Mouse (Mus musculus) liver, embryonic 16.5 days (tissue): ENCODE measurements around the gene Sorbs1. TPM values are rescaled to one million over a fixed set of nuclear protein-coding genes. Genes with fewer than 3 reads are reported as not detected.

Source experiments
- ATAC-seq: fragments of 200-750 bp; cut with Nextera tagmentation; 2 replicates; pipeline ENCODE4 v1.8.0; 2017; ENCODE audit warnings: low read depth, mild to moderate bottlenecking, moderate number of reproducible peaks, moderate library complexity
- H3K27ac ChIP-seq: fragments of 300-500 bp; sonication (generic); 2 replicates; pipeline ENCODE4 v1.5.1; 2014; ENCODE audit warnings: mild to moderate bottlenecking, low read length
- H3K27me3 ChIP-seq: fragments of 300-500 bp; sonication (generic); 2 replicates; pipeline ENCODE4 v1.6.1; 2014; ENCODE audit warnings: low read depth, low read length, mixed read lengths; ENCODE audit not compliant: control insufficient read depth, insufficient read depth
- H3K36me3 ChIP-seq: fragments of 300-500 bp; sonication (generic); 2 replicates; pipeline ENCODE4 v1.6.1; 2014; ENCODE audit warnings: mild to moderate bottlenecking; ENCODE audit not compliant: control insufficient read depth, insufficient read depth
- H3K4me1 ChIP-seq: fragments of 300-500 bp; sonication (generic); 2 replicates; pipeline ENCODE4 v1.6.1; 2014; ENCODE audit warnings: low read depth, low read length, mixed read lengths; ENCODE audit not compliant: control insufficient read depth
- H3K4me2 ChIP-seq: fragments of 300-500 bp; sonication (generic); 2 replicates; pipeline ENCODE4 v1.6.1; 2014; ENCODE audit warnings: low read depth, low read length, mixed read lengths
- H3K4me3 ChIP-seq: fragments of 300-500 bp; sonication (generic); 2 replicates; pipeline ENCODE4 v1.5.1; 2014; ENCODE audit warnings: low read depth, mild to moderate bottlenecking, low read length
- H3K9ac ChIP-seq: fragments of 300-500 bp; sonication (generic); 2 replicates; pipeline ENCODE4 v1.6.1; 2014; ENCODE audit warnings: low read depth, low read length
- H3K9me3 ChIP-seq: fragments of 300-500 bp; sonication (generic); replicated peaks from 2 replicates; pipeline ENCODE4 v1.6.1; 2016; ENCODE audit warnings: low read length; ENCODE audit not compliant: control insufficient read depth
- WGBS: fragments of 180-500 bp; shearing (Covaris S2); extraction: QIAGEN DNeasy Blood & Tissue Kit; methylation state at CpG from one replicate; pipeline ENCODE4 v1.1.7; 2014; ENCODE audit not compliant: insufficient replicate concordance; 5-methylcytosine and 5-hydroxymethylcytosine counted together
- polyA plus RNA-seq: library from polyadenylated mRNA; unstranded; fragments of >200 nt; fragmentation: Nextera tagmentation; extraction: Ambion mirVana; gene quantifications from 2 replicates; pipeline ENCODE4 v1.2.1, GENCODE M21; 2015

Gene Sorbs1
- polyA plus RNA-seq, 1 experiment from 2014 or later, result 39.6 TPM

DNA sequence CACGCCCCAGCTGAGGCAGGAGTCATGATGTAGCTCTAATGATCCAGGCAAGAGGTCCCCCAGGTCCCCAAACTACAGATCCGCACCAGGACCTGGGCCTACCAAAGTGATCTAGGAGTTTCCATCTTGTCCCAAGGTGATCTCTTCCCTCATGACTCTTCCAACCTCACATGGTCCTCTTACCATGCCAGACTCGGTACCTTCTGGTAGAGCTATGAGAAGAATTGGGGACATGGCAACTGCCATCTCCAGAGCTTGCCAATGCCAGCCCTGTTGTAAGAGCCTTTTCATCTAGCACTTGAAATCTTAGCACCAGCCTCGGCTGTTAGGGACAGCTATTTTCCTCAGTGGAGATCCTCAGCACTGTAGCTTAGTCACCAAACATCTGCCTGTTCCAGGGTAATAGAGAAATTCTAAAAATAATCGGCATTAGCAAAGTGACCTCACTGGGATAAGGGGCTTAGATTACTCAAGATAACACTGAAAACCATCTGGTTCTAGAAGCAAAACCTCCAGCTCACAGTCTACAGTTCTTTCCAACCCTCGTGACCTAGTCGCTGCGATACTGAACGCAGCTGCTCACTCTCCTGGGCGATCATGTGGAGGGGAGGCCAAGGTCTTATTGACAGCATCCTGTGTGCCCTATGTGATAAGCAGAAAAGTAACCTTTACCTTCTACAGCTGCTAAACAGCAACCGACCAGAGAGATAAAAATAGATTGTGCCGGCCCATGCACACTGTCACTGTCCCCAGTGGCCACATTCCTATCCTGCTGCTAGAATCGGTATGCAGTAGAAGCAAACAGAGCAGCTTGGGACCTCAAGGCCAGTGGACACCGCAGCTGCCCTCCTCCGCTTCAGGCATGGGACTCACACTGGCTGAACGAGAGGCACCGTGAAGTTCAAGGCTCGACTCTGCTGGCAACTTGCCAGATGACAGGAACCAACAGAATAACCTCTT, 143.4 kb downstream of the Sorbs1 start:
- no peak overlapping the region for H3K4me2 ChIP-seq
- H3K27me3 ChIP-seq, result no peaks in the 10 kb centered on the region
- 41% methylated on average over 18 of the region's 18 CpGs for WGBS
- H3K36me3 ChIP-seq, result no peaks in the 10 kb centered on the region; the same call in 1 of the 2 replicates
- no peak overlapping the region for H3K9ac ChIP-seq
- peak overlapping the region; percentile 77 for H3K27ac ChIP-seq
- H3K4me3 ChIP-seq, result no peak overlapping the region
- peaks cover 5% of the 10 kb centered on the region for H3K4me1 ChIP-seq
- no peaks in the 10 kb centered on the region for H3K9me3 ChIP-seq
- peak; percentile 90 for ATAC-seq

DNA sequence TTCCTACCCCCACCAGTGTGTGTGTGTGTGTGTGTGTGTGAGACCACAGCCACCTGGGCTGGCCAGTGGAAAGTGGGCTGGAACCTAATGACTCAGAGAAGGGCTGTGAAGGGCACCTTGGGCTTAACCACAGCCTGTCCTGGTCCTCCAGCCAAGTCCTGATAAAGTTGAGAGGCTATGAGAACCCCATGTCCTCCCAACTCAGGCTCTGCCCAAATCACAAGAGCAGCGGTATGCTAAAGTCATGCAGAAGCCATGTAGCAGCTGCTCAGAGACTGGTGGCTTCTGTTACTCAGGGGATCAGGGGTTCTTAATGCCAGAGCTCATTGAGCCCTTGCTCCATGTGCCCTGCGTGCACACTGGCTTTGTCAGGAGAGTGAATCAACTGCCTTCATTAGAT, 145.1 kb downstream of the Sorbs1 start:
- Histone ChIP-seq H3K4me3 (no peak overlapping the region), H3K36me3 (peaks cover 9% of the 10 kb centered on the region), H3K4me1 (peaks cover 5% of the 10 kb centered on the region), H3K4me2 (no peak overlapping the region), H3K27me3 (no peaks in the 10 kb centered on the region), H3K9me3 (no peaks in the 10 kb centered on the region), H3K27ac (no peak overlapping the region), H3K9ac (no peak overlapping the region)
- ATAC-seq, result no peak
- 88% methylated on average over 2 of the region's 2 CpGs for WGBS

DNA sequence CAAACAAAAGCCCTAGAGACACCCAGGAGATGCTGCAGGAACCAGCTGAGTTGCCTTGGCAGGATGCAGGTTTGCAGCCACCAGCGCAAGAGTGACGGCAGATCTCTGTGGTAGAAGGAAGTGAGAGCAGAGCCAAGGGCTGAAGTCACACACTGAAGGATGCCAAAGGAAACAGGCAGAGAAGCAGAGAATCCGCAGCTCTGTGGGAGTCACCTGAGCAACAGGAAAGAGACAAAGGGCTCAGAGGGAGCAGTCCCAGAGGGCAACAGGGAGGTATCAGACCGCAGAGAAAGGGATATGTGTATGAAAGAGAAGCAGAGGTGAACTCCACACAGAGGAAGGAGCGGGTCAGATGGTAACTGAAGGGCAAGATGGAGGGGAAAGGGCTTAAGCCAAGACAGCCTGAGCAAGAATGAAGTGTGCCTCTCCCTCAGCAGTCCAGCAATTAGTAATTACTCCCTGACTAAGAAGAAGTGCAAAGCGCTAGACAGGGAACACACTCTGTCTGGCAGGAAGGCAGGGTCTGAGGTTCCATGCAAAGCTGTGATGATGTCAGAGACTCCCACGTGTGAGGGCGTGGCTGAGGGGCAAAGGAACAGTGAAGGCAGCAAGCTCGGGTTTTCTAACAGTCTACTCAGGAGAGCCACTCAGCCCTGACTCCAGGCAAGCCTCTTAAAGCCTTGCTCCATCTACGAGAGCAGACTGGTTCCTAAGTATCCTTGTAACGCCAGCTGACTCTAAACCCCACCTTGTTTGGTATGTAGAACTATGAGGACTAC, 147.2 kb downstream of the Sorbs1 start:
- Histone ChIP-seq H3K4me2 (no peak overlapping the region), H3K9ac (no peak overlapping the region), H3K4me1 (peaks cover 5% of the 10 kb centered on the region), H3K9me3 (no peaks in the 10 kb centered on the region), H3K4me3 (no peak overlapping the region), H3K27me3 (no peaks in the 10 kb centered on the region), H3K36me3 (peaks cover 16% of the 10 kb centered on the region), H3K27ac (no peak overlapping the region)
- 27% methylated on average over 11 of the region's 11 CpGs for WGBS
- no peak for ATAC-seq

DNA sequence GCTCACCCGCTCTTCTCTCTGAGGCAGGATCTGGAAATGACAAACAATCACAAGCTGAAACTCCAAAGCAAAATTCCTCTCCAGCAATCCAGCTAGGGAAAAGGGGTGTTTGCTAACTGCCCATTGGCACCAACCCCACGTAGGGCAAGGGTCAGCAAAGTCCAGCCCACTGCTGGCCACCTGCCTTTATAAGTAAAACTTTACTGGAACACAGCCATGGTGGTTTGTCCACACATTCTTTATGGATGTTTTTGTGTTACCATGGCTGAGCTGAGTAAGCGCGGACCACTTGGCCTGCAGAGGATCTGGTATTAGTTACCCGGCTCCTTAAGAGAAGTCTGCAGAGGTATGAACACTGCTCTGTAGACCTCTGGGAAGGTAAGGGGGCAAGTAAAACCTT, 148.4 kb downstream of the Sorbs1 start:
- no peaks in the 10 kb centered on the region; the same call in none of the 2 replicates for H3K4me1 ChIP-seq
- 0 out of 2 replicates have a peak overlapping the region, but pooled peaks have one; percentile 6 for H3K4me2 ChIP-seq
- H3K9ac ChIP-seq, result no peak overlapping the region
- 77% methylated on average over 5 of the region's 5 CpGs for WGBS
- no peaks in the 10 kb centered on the region for H3K27me3 ChIP-seq
- H3K9me3 ChIP-seq, result no peaks in the 10 kb centered on the region
- peak; percentile 70 for ATAC-seq
- no peak overlapping the region for H3K4me3 ChIP-seq
- H3K27ac ChIP-seq, result peak overlapping the region; percentile 42; the same call in 1 of the 2 replicates
- peaks cover 16% of the 10 kb centered on the region for H3K36me3 ChIP-seq

DNA sequence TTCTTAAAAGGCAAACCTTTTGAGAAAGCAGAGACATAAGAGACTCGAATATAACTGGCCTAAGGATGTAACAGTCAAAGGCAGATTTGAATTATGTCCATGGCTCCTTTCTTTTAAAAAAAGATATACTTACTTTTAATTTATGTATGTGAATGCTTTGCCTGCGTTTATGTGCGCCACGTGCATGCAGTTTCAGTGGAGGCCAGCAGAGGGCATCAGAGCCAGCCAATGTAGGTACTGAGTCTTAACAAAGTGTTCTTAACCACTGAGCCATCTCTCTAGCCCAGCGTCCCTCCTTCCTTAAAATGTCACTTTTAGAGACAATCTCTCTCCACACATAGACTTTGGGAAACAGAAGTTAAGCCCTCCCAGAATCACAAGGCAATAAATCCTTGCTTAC, 150.1 kb downstream of the Sorbs1 start:
- H3K9me3 ChIP-seq, result no peaks in the 10 kb centered on the region
- H3K4me1 ChIP-seq, result no peaks in the 10 kb centered on the region; the same call in none of the 2 replicates
- H3K27me3 ChIP-seq, result no peaks in the 10 kb centered on the region
- H3K36me3 ChIP-seq, result peaks cover 16% of the 10 kb centered on the region
- WGBS, result 84% methylated on average over 5 of the region's 5 CpGs
- H3K9ac ChIP-seq, result no peak overlapping the region
- H3K4me2 ChIP-seq, result no peak overlapping the region
- ATAC-seq, result no peak
- no peak overlapping the region for H3K27ac ChIP-seq
- no peak overlapping the region for H3K4me3 ChIP-seq

DNA sequence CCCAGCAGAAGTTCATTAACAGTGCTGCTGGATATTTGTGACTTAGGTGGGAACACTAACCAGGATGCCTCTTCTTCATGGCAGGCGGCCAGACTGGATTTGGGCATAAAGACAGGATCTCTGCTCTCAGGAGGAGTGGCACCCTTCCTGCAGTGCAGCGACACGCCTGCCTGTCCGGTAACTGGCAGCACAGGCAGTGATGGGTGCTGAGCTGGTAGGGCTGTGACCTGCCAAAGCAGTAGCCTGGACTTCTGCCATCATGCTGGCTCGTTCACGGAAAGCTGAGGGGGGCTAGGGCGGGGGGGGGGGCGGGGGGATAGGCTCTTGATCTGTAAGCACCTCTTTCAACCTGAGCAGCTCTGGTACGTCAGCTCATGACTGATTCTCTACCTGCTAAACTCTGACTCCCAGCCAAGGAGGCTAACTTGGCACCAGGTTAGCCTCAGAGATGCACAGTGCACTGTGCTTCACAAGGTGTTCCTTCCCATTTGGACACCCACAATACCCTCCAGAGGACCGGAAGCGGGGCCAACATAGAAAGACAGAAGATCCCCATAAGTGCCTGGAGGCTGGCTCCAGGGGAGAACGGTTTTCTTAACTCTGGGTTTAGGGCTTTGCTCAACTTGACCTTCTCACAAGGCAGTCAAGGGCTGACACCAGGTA, 151.2 kb downstream of the Sorbs1 start:
- Histone ChIP-seq H3K4me3 (no peak overlapping the region), H3K4me2 (no peak overlapping the region), H3K9ac (no peak overlapping the region), H3K27me3 (no peaks in the 10 kb centered on the region), H3K4me1 (no peaks in the 10 kb centered on the region; the same call in none of the 2 replicates), H3K36me3 (peaks cover 16% of the 10 kb centered on the region), H3K9me3 (no peaks in the 10 kb centered on the region), H3K27ac (no peak overlapping the region)
- no peak for ATAC-seq
- WGBS, result 89% methylated on average over 12 of the region's 12 CpGs

DNA sequence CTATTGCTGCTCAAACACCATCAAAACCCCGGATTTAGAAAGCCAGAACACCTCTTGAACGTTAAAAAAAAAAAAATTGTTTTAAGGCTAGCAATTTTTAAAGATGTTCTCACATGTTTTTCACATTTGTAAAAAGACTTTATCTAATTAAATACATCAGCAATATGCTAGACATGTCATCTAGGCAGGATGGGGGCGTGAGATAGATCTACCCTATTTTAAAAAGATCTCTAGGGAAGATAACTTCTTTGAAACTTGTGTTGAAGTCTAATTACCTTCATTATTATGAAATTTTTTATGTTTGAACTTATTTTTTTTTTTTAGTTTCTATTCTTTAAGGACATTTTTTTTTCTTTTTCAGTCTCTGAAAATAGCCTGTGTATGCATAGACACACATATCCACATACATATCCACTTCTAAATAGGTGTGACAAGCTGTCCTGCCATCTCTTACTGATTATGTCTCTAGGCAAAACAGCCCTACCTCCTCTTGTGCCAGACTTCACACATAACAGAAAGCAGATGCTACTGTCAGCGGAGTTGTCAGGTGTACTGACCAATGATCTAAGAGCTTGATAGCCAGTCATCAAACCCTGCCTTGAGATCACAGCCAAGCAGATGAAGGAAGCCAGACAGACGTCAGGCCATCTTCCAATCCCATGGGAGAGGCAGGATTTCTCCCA, 153.7 kb downstream of the Sorbs1 start:
- Histone ChIP-seq H3K4me3 (no peak overlapping the region), H3K27ac (no peak overlapping the region), H3K27me3 (no peaks in the 10 kb centered on the region), H3K36me3 (peaks cover 16% of the 10 kb centered on the region), H3K4me2 (no peak overlapping the region), H3K9ac (no peak overlapping the region), H3K9me3 (no peaks in the 10 kb centered on the region), H3K4me1 (no peaks in the 10 kb centered on the region)
- ATAC-seq, result no peak
- 74% methylated on average over 5 of the region's 5 CpGs for WGBS
